Mouse (Mus musculus): ENCODE results near the gene Fkbp5. TPM values are rescaled to one million over a fixed set of nuclear protein-coding genes. Genes with fewer than 3 reads are reported as not detected.

The Fkbp5 gene
- total RNA-seq, 2 experiments from 2014 or later, result 51.5 to 54.4 TPM

DNA sequence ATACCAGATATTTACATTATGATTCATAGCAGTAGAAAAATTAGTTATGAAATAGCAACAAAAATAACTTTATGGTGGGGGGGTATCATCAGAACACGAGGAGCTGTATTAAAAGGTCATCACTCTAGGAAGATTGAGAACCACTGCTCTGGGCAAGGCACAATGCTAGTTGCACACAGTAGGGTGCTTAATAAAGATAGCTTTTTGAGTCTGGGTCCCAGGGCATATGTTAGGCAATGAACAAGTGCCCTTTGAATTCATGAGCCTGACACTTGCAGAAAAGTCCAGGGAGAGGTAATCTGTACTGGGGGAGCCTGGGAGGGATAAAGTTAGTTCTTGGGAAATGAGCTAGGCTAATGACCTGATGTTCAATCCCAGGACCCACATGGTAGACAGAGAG lies 4.0 kb downstream of the Fkbp5 start:
- intact Hi-C loops (cut with DNase I), result no loop called here
- Histone ChIP-seq H3K27ac (no peak overlapping the region), H3K4me3 (no peak overlapping the region)
- TF ChIP-seq CTCF (IDR thresholded peaks at IDR 0.05), result no peak
- DNase-seq (ENCODE audit: extremely low spot score in 1 of 2, low spot score in 2 of 2), result no peak

DNA sequence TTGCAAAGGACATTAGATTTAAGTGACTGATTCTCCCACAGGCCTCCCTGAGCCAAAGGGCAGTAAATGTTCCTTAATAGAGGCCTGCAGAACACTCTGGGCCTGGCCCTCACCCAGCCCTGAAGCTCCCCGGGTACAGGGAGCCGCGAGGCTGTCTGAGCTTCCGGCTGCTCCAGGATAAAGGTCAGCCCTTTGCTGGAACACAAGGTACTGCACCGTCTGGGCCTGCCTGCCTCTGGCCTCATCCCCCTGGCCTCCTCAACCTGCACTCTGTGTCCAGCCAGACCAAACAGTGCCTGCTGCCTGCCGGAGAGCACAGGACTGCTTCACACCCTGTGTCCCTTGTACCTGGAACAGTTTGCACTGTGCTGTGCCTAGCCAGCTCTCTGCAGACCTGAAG lies 4.6 kb downstream of the Fkbp5 start:
- intact Hi-C loops (cut with DNase I), result no loop called here
- TF ChIP-seq CTCF (IDR thresholded peaks at IDR 0.05), result no peak
- no peak overlapping the region; the same call in 1 of the 2 replicates for H3K27ac ChIP-seq
- no peak overlapping the region for H3K4me3 ChIP-seq
- no peak for DNase-seq (ENCODE audit: extremely low spot score in 1 of 2, low spot score in 2 of 2)

DNA sequence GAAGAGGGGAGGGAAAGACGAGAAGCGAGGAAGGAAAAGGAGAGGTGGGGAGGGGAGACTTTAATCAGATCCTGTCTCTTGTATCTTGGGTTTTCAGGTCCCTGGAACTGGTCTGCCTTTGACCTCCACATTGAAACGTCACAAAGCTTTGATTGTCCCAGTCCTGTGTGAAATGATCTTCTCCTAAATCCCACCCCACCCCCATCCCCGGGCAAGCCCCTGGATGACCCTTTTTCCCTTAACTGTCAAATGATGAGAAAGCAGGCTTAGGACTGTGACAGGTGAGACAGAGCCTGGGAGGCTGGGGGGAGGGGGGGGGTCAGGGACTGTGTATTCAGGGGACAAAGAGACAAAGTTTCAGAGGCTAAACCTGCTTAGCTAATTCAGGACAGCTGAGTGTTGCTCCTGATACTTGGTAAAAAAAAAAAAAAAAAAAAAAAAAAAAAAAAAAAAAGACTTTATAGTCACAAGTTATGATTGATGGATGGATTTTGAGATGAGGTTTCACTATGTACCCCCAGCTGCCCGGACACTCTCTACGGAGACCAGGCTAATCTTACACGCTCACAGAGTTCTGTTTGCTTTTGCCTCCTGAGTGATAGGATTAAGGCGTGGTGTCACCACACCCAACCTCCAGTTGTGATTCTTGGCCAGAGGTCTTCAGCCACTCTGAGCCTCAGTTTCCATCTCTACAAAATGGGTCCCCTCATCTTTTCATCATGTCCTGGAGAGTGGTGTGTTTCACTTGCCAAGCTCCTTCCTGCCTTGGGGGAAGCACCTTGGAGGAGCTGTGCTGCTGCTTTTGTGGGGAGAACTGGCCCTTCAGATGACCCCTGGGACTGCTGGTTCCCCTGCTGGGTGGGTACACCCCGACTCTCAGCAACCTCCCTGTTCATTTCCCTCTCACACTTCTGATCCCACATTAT lies 5.4 kb downstream of the Fkbp5 start:
- no peak for DNase-seq (ENCODE audit: extremely low spot score in 1 of 2, low spot score in 2 of 2)
- no peak for TF ChIP-seq CTCF (IDR thresholded peaks at IDR 0.05)
- Histone ChIP-seq H3K27ac (no peak overlapping the region; the same call in 1 of the 2 replicates), H3K4me3 (no peak overlapping the region)
- intact Hi-C loops (cut with DNase I), result no loop called here

DNA sequence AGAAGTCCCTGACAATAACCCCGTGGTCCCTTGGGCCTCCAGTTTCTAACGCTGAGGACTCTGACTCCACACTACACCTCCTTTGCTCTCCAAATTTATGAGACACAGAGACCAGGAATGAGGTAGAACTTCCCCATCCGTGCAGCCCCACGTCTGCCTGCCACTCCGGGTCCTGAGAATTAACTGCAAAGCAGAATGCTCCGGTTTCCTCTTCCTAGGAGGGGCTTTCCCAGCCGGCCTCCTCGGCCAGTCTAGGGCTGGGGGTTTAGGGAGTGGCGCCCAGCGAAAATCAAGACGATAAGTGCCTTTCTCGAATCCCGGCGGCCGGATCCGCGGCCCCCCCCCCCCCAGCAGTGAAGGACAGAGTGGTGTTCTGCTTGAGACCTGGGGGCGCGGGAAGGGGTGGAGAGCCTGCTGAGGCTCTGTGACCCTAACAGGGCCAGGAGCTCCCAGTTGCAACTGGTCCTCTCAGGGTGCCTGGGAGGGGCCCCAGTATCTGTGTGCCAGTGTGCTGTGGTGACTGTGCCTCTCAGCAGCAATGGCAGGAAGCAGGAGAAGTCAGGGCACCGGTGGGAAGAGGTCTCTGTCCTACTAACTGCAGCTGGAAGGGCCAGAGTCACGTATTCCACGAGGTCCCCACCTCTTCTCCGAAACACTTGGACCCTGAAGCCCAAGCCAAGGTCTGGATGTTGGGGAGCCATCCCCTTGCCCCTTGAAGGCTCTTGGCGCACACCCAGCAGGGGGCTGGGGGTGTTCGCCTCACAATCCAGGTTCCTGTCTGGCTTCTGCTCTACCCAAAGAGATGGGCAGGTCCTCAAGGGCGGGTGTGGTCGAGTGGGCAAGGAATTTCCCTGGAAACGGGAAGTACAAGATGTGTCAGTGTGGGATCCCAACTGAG lies 6.6 kb downstream of the Fkbp5 start:
- intact Hi-C loops (cut with DNase I), result no loop called here
- Histone ChIP-seq H3K4me3 (no peak overlapping the region), H3K27ac (no peak overlapping the region)
- no peak for TF ChIP-seq CTCF (IDR thresholded peaks at IDR 0.05)
- no peak for DNase-seq (ENCODE audit: extremely low spot score in 1 of 2, low spot score in 2 of 2)

DNA sequence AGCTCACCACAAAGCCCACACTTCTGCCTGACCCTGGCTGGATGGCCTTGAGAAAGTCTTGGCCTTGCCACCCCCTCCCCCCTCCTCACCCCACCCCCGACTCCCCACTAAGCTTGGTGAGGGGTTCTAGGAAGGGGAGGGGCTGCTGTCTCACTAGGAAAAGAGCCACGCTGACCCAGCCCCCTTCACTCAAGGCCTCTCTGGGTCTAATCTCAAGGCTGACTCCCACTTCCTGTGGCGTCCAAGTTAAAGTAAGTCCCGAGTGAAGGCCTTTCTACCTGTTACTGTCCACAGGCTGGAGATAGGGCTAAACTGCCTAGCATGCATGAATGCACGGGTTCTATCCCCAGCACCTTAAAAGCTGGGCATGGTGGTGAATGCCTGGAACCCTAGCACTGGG lies 9.8 kb downstream of the Fkbp5 start:
- no peak for DNase-seq (ENCODE audit: extremely low spot score in 1 of 2, low spot score in 2 of 2)
- H3K27ac ChIP-seq, result no peak overlapping the region
- no peak for TF ChIP-seq CTCF (IDR thresholded peaks at IDR 0.05)
- intact Hi-C loops (cut with DNase I), result no loop called here
- H3K4me3 ChIP-seq, result no peak overlapping the region

DNA sequence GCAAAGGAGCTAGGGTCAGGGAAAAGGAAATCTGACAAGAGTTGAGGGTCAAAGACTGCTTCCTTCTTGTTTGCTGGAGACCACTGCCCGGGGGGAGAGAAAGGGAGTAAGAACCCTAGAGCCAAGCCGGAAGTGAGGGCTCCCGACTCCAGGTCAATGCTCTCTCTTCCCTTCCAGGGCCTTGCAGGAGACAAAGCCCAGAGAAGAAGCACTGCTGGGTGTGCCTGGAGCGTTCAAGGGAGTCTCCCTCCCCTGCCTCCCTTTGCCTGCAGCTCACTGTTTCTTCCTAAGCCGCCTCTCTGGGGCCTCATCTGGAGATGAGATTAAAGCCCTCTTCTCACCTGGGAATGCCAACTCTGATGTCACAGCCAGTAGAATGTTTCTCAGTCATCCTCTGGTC lies 10.4 kb downstream of the Fkbp5 start:
- DNase-seq (ENCODE audit: extremely low spot score in 1 of 2, low spot score in 2 of 2), result no peak
- intact Hi-C loops (cut with DNase I), result no loop called here
- Histone ChIP-seq H3K4me3 (no peak overlapping the region), H3K27ac (no peak overlapping the region)
- no peak for TF ChIP-seq CTCF (IDR thresholded peaks at IDR 0.05)

- no peak overlapping the region for H3K4me3 ChIP-seq
- TF ChIP-seq CTCF (IDR thresholded peaks at IDR 0.05), result no peak
- intact Hi-C loops (cut with DNase I), result no loop called here
- H3K27ac ChIP-seq, result no peak overlapping the region
- DNase-seq (ENCODE audit: extremely low spot score in 1 of 2, low spot score in 2 of 2), result no peak
Measured at GRCm38 (mm10) chr17:28505591-28505990, 11.7 kb downstream of the Fkbp5 start.

GRCm38 (mm10) chr17:28504182-28504581 lies 13.1 kb downstream of the Fkbp5 start:
- DNase-seq (ENCODE audit: extremely low spot score in 1 of 2, low spot score in 2 of 2), result no peak
- intact Hi-C loops (cut with DNase I), result no loop called here
- no peak for TF ChIP-seq CTCF (IDR thresholded peaks at IDR 0.05)
- Histone ChIP-seq H3K27ac (no peak overlapping the region), H3K4me3 (no peak overlapping the region)

DNA sequence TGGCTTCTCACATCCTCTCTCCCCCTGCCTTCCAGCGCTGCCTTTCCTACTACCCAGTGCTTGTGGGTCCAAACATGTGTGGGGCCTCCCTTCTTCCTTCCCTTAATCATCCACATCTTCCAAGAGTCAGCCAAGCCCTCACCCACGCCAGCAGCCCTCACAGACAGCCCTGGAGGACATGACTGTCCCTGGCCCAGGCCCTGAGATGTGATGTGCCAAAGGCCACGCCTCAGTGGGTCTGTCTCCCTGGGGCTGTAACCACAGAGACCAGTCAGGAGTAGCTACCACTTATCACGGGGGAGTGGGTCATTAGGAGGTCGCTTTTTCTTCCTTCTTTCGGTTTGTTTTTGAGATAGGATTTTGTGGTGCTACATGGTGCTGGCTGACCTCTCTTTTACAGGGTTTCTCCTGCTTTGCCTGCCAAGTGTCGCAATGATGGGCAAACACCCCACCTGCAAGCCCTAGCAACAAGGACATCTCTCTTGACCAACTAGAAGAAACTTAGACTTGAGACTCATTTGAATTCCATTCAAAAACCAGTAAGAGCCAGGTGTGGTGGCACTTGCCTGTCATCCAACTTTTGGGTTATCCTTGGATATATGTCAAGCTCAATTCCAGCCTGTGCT lies 15.0 kb downstream of the Fkbp5 start:
- no peak for DNase-seq (ENCODE audit: extremely low spot score in 1 of 2, low spot score in 2 of 2)
- no peak overlapping the region for H3K27ac ChIP-seq
- H3K4me3 ChIP-seq, result no peak overlapping the region
- no peak for TF ChIP-seq CTCF (IDR thresholded peaks at IDR 0.05)
- intact Hi-C loops (cut with DNase I), result no loop called here

- no peak for DNase-seq (ENCODE audit: extremely low spot score in 1 of 2, low spot score in 2 of 2)
- Histone ChIP-seq H3K27ac (no peak overlapping the region), H3K4me3 (no peak overlapping the region)
- TF ChIP-seq CTCF (IDR thresholded peaks at IDR 0.05), result no peak
- intact Hi-C loops (cut with DNase I), result no loop called here
Measured at GRCm38 (mm10) chr17:28500465-28500864, 16.9 kb downstream of the Fkbp5 start.

- intact Hi-C loops (cut with DNase I), result no loop called here
- no peak for TF ChIP-seq CTCF (IDR thresholded peaks at IDR 0.05)
- Histone ChIP-seq H3K4me3 (no peak overlapping the region), H3K27ac (no peak overlapping the region)
- no peak for DNase-seq (ENCODE audit: extremely low spot score in 1 of 2, low spot score in 2 of 2)
Measured at GRCm38 (mm10) chr17:28499190-28499589, 18.1 kb downstream of the Fkbp5 start.

DNA sequence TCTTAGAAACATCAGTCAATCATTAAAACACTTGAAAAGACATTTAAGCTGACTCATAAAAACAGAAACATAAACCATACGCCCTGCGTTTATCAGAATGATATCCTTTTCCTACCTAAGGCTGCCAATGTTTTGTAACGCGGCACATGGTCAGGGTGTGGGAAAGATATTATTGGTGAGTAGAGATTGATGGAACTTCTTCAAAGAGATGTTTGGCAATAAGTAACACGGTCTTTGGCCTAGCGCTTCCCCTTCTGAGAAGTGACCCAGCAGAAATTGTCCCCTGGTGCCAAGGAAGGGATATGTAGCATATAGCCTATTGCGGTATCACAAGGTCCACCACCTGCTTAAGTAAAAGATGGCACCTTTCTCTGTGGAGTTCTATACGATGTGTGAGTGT lies 21.5 kb downstream of the Fkbp5 start:
- no peak overlapping the region for H3K27ac ChIP-seq
- intact Hi-C loops (cut with DNase I), result no loop called here
- no peak for DNase-seq (ENCODE audit: extremely low spot score in 1 of 2, low spot score in 2 of 2)
- TF ChIP-seq CTCF (IDR thresholded peaks at IDR 0.05), result no peak
- H3K4me3 ChIP-seq, result no peak overlapping the region
